Mouse (Mus musculus) liver, embryonic 14.5 days (tissue): ENCODE measurements at regions not wholly inside any gene's neighbourhood (a gene's known extent, or its start where the extent isn't known, plus 50 kb on each side); places are given as distances from the start of the nearest gene placed in this dataset.

Source experiments
- CTCF ChIP-seq: IDR thresholded peaks from 2 replicates; pipeline ENCODE4 v1.5.1; 2016; ENCODE audit warnings: antibody characterized with exemption, low read depth, control low read depth
- EP300 ChIP-seq: IDR thresholded peaks from 2 replicates; pipeline ENCODE4 v1.6.1; 2016; ENCODE audit warnings: antibody characterized with exemption, low read depth

DNA sequence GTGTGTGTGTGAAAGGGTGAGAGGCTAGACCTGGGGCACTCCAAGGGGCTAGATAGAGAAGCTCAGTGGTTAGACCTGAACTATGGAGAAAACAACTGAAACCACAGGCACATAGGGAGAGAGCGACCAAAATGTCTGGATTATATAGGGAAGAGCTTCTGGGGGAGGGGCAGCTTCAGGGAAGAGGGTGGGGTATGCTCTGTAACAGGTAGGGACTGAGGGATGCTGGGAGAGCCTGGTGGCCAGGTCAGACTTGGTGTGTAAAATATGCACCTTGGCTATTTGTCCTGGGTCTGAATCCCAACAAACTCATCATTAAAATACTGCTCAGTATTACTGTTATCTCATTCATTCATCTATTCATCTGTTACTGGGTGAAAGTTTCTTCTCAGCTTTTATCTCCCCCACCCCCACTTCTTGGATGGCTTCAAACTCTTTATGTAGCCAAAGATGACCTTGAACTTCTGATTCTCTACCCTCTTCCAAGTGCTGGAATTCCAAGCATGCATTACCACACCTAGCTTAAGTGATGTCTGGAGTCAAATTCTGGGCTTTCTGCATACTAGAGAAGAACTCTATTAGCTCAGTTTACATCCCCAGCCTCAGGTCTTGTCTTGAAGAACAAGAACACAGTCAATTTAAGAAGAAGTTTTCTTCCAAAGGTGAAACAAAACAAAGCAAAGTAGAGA is 94.5 kb downstream of the Fam43a start:
- no peak for TF ChIP-seq CTCF
- no peak for TF ChIP-seq EP300
